Mouse (Mus musculus): ENCODE results near the gene Gstk1.

GRCm38 (mm10) chr6:42199498-42199897 lies 46.2 kb upstream of the Gstk1 start:
- TF ChIP-seq CTCF (conservative IDR thresholded peaks at IDR 0.05; ENCODE audit: insufficient read depth, insufficient read length, low read depth, low read length) (no peak), POLR2A (IDR thresholded peaks at IDR 0.05; ENCODE audit: low read depth, low read length) (no peak)

Measured in kidney, adult 2 months (tissue).